Mouse (Mus musculus) limb, embryonic 13.5 days (tissue): ENCODE results near the gene Gm43517. TPM values are rescaled to one million over a fixed set of nuclear protein-coding genes. Genes with fewer than 3 reads are reported as not detected.

Source experiments
- ATAC-seq: fragments of 200-750 bp; cut with Nextera tagmentation; 2 replicates; pipeline ENCODE4 v1.8.0; 2017; ENCODE audit warnings: low read depth, moderate number of reproducible peaks, moderate TSS enrichment; ENCODE audit not compliant: low FRiP score
- H3K27ac ChIP-seq: fragments of 300-500 bp; sonication (generic); 2 replicates; pipeline ENCODE4 v1.5.1; 2015; ENCODE audit warnings: inconsistent platforms, mild to moderate bottlenecking, moderate library complexity
- H3K27me3 ChIP-seq: fragments of 300-500 bp; sonication (generic); 2 replicates; pipeline ENCODE4 v1.6.1; 2015; ENCODE audit warnings: mild to moderate bottlenecking, inconsistent platforms
- H3K36me3 ChIP-seq: fragments of 300-500 bp; sonication (generic); 2 replicates; pipeline ENCODE4 v1.6.1; 2015; ENCODE audit warnings: inconsistent platforms, mild to moderate bottlenecking, moderate library complexity
- H3K4me1 ChIP-seq: fragments of 300-500 bp; sonication (generic); 2 replicates; pipeline ENCODE4 v1.6.1; 2015; ENCODE audit warnings: inconsistent platforms
- H3K4me2 ChIP-seq: fragments of 300-500 bp; sonication (generic); replicated peaks from 2 replicates; pipeline ENCODE4 v1.6.1; 2015; ENCODE audit warnings: inconsistent platforms, mild to moderate bottlenecking, moderate library complexity
- H3K4me3 ChIP-seq: fragments of 300-500 bp; sonication (generic); 2 replicates; pipeline ENCODE4 v1.5.1; 2015; ENCODE audit warnings: moderate library complexity, mild to moderate bottlenecking, inconsistent platforms
- H3K9ac ChIP-seq: fragments of 300-500 bp; sonication (generic); 2 replicates; pipeline ENCODE4 v1.6.1; 2015; ENCODE audit warnings: mild to moderate bottlenecking, inconsistent platforms
- H3K9me3 ChIP-seq: fragments of 300-500 bp; sonication (generic); 2 replicates; pipeline ENCODE4 v1.6.1; 2016; ENCODE audit warnings: inconsistent platforms
- WGBS: fragments of 180-500 bp; shearing (Covaris S2); methylation state at CpG from one replicate; pipeline ENCODE4 v1.1.7; 2015; 5-methylcytosine and 5-hydroxymethylcytosine counted together
- polyA plus RNA-seq: library from polyadenylated mRNA; unstranded; fragments of >200 nt; fragmentation: Nextera tagmentation; extraction: Ambion mirVana; gene quantifications from 2 replicates; pipeline ENCODE4 v1.2.1, GENCODE M21; 2015

Gm43517 gene
- polyA plus RNA-seq, 1 experiment from 2014 or later = not detected

DNA sequence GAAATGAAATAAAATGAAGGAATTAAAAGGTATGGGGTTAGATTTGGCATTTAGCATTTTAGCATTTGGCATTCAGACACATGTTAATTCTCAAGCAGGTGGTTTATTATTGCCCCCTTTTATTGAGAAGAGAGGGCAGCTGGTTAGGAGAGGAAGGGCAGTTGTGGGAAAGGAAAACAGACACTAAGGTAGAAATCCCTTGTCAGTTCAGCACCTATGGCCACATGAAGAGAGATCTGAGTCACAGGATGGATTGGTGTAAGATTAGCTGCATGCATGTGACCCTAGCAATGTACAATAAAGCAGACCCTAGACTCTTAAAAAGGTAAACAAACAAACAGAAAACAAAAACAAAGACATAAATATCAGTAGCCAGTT is 13.2 kb downstream of the Gm43517 start:
- no peaks in the 10 kb centered on the region for H3K36me3 ChIP-seq
- no peak overlapping the region for H3K4me3 ChIP-seq
- H3K27me3 ChIP-seq = peaks cover 76% of the 10 kb centered on the region
- H3K27ac ChIP-seq = no peak overlapping the region
- H3K4me2 ChIP-seq = no peak overlapping the region
- H3K9ac ChIP-seq = no peak overlapping the region
- no peaks in the 10 kb centered on the region for H3K9me3 ChIP-seq
- H3K4me1 ChIP-seq = peaks cover 7% of the 10 kb centered on the region
- no peak for ATAC-seq

DNA sequence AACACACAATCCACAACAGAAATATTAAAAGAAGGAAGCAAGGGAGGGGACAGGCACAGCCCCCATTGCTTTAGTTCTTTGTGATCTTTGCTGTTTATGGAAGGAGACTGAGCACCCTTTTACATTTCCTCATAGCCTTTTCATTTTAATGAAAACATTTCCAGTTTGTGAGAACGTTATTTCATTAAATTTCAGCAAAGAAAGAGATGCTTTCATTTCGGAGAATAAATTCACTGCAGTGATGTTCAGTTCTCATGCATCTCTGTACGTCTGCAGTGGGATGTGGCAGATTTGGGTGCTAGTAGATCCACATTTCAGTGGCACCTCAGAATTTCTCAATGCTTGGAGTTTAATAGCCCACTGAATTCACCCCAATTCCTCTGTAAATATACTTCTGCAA is 13.7 kb downstream of the Gm43517 start:
- WGBS = 19% methylated on average over 3 of the region's 3 CpGs

DNA sequence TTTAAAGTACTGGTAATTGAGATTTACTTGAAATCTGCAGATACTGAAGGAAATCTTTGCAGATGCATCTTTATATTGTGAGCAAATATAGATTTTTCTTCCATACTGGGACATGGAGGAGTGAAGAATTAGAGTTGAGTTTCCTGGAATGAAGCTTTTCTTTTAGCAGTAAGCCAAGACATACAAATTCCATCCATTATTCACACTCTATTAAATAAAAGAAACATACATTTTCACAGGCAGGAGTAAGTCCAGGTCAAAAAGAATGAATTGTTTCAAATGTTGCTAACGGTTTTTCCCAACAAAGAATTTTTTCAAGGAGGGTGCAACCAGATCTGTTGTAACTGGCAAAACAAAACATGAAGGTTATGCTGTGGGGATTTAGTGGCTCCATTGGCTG is 14.6 kb downstream of the Gm43517 start:
- no peak for ATAC-seq
- Histone ChIP-seq H3K27me3 (peaks cover 77% of the 10 kb centered on the region), H3K36me3 (no peaks in the 10 kb centered on the region), H3K4me2 (no peak overlapping the region), H3K27ac (no peak overlapping the region), H3K4me1 (peaks cover 7% of the 10 kb centered on the region), H3K9me3 (no peaks in the 10 kb centered on the region), H3K4me3 (no peak overlapping the region), H3K9ac (no peak overlapping the region)
- WGBS = 2% methylated on average over 1 of the region's 1 CpGs

More for the DNA sequence above, 13.7 kb downstream of the Gm43517 start:
- Histone ChIP-seq H3K9me3 (no peaks in the 10 kb centered on the region), H3K4me3 (no peak overlapping the region), H3K9ac (no peak overlapping the region), H3K27me3 (peaks cover 78% of the 10 kb centered on the region), H3K27ac (no peak overlapping the region), H3K36me3 (no peaks in the 10 kb centered on the region), H3K4me2 (no peak overlapping the region), H3K4me1 (peaks cover 7% of the 10 kb centered on the region)
- no peak for ATAC-seq

DNA sequence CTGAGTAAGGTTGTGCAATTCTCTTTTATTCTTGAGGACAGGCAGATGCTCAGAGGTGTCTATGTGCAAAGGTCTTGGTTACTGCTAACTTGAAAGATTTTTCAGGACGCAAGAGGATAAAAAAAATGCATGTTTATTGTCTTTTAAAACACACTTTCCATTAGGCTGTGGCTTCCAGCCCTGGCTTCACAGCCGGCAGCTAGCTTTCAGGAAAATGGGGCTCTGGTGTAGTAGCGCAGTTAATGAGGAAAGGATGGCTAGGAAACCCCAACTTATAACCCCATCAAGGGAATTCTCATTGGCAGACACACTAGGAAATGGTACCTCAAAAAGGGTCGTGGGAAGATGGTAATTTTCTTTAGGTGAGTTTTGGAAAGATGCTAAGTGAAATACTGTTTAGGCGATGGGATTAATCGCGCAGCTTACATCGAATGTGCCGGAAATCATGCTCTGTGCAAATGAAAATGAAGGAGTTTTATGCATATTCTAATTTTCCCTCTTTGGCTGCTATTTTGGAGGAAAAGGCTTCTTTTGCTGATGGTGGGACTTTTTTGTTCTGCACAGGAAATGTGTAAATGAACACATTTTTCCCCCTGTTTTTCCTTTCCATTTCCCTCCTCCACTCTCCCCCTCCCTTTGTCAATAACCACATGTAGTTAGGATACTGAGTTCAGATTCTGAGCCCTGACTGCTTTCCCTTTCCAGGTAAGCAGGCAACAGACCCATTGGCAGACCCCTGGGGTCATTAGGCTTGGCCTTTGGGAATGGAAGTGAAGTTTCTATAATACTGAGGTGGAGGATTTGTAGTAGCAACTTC is 15.3 kb downstream of the Gm43517 start:
- Histone ChIP-seq H3K36me3 (no peaks in the 10 kb centered on the region), H3K9me3 (no peaks in the 10 kb centered on the region), H3K4me3 (peak overlapping the region; percentile 49; the same call in 1 of the 2 replicates), H3K27me3 (peaks cover 77% of the 10 kb centered on the region), H3K9ac (no peak overlapping the region), H3K4me2 (no peak overlapping the region), H3K4me1 (peaks cover 7% of the 10 kb centered on the region), H3K27ac (no peak overlapping the region)
- 2% methylated on average over 9 of the region's 9 CpGs for WGBS
- ATAC-seq = no peak

DNA sequence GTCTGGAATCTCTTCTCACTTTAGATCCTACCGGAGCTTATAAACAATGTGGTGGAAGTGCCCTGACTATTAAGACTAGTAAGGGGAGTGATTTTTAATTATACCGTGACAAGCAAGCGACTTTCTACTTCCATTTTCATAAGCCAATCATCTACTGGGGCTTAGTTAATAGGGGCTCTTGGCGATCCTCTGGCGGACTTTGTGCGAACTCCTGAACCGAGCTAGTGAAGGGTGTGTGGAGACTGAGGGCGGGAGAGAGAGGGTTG is 15.8 kb downstream of the Gm43517 start:
- H3K4me3 ChIP-seq = peak overlapping the region; percentile 49
- peaks cover 7% of the 10 kb centered on the region for H3K4me1 ChIP-seq
- WGBS = 1% methylated on average over 8 of the region's 8 CpGs
- peaks cover 74% of the 10 kb centered on the region for H3K27me3 ChIP-seq
- H3K36me3 ChIP-seq = no peaks in the 10 kb centered on the region
- H3K4me2 ChIP-seq = peak overlapping the region; percentile 80
- H3K27ac ChIP-seq = no peak overlapping the region
- no peak overlapping the region for H3K9ac ChIP-seq
- no peaks in the 10 kb centered on the region for H3K9me3 ChIP-seq
- peak; percentile 78; the same call in 1 of the 2 replicates for ATAC-seq

DNA sequence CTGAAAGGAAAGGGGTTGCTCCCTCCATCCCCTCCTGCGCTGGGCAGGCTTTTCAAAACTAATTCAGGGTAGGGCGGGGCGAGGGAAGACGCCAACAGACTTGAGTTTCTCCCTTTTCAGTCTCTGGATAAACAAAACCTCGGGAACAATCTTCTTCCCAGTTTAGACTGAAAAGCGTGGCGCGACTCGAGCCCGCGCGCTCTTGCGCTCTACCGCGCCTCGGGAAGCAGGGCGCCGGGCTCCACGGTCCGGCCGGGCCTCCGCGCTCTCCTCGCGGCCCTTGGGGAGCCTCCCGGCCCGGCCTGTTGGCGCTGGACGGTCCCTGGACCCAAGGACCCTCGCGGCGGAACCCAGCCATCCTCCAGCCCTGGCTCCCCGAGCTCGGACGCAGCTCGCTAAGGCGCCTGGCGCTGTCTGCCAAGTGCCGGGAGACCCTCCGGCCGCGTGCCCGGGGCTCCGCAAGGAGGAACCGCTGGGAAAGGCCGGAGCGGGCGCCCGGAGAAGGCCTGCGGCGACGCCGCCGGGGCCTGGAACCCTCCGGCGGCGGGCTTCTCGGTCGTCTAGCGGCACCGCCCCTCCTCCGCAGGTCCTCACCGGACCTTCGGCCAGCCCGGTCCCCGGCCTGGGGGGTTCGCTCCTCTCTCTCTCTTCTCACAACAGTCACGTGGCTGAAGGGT is 16.3 kb downstream of the Gm43517 start:
- H3K4me2 ChIP-seq = peak overlapping the region; percentile 80
- H3K4me3 ChIP-seq = peak overlapping the region; percentile 49
- peak; percentile 77 for ATAC-seq
- H3K36me3 ChIP-seq = no peaks in the 10 kb centered on the region
- H3K27me3 ChIP-seq = peaks cover 71% of the 10 kb centered on the region
- peaks cover 7% of the 10 kb centered on the region for H3K4me1 ChIP-seq
- peak overlapping the region; percentile 53 for H3K9ac ChIP-seq
- H3K27ac ChIP-seq = no peak overlapping the region
- under 1% methylated on average over 68 of the region's 68 CpGs for WGBS
- no peaks in the 10 kb centered on the region for H3K9me3 ChIP-seq

DNA sequence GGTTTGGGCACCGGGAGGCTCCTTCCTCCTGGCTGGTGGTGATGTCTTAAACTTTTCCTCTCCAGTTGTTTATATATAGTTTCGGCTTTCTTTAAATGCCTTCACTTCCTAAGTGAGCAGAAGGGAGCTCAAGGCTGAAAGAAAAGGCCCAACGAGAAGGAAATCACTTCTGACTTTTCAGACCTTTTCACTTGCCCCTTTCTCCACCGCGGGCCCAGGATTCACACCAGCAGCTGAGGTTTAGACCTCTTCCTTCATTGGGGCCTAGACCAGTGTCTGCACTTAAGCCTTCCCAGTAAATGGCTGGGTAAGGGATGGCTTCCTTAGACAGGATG is 16.8 kb downstream of the Gm43517 start:
- Histone ChIP-seq H3K4me1 (peaks cover 7% of the 10 kb centered on the region), H3K4me3 (peak overlapping the region; percentile 49), H3K4me2 (peak overlapping the region; percentile 80), H3K9me3 (no peaks in the 10 kb centered on the region), H3K27me3 (peaks cover 70% of the 10 kb centered on the region), H3K27ac (no peak overlapping the region), H3K9ac (peak overlapping the region; percentile 53), H3K36me3 (no peaks in the 10 kb centered on the region)
- no peak for ATAC-seq
- 2% methylated on average over 5 of the region's 5 CpGs for WGBS

DNA sequence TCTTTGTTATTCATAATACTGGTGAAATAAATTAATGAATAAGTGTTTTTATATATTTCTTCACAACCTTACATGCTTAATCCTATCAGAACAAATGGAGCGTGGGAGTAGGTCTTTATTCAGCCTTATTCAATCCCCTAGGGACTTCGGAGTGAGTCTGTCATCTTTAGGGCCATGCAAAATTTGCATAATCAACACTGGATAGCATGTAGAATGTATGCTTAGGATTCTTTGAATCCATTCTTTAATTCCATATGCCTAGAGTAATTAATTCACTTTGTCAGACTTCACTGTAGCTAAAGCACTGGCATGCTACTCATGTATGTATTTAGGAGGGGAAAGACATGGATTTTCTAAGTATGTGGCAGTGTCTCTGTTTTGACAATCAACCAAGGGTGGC is 24.9 kb downstream of the Gm43517 start:
- no peak overlapping the region for H3K9ac ChIP-seq
- peaks cover 30% of the 10 kb centered on the region for H3K27me3 ChIP-seq
- no peaks in the 10 kb centered on the region for H3K9me3 ChIP-seq
- H3K4me3 ChIP-seq = no peak overlapping the region
- H3K4me1 ChIP-seq = no peaks in the 10 kb centered on the region
- no peaks in the 10 kb centered on the region for H3K36me3 ChIP-seq
- no peak overlapping the region for H3K27ac ChIP-seq
- ATAC-seq = no peak
- 78% methylated on average over 2 of the region's 2 CpGs for WGBS
- no peak overlapping the region for H3K4me2 ChIP-seq

DNA sequence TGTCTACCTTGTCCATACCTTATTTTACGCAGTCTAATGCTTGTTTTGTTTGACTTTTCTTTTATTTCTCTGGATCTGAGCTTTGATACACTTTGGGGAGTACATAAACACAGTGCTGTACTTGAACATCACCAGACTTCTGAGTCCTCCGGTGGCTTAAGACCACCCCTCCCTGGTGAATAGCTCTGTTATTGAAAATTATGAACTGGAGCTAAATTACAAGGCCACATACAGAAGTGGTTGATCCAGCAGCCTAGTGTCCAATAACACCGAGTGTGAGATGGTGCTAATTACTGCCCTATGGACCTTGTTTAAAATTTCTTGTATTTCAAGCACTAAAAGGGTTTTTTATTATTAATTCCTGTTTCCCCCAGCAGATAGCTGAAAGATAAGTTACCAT is 33.0 kb downstream of the Gm43517 start:
- 69% methylated on average over 3 of the region's 3 CpGs for WGBS
- Histone ChIP-seq H3K36me3 (no peaks in the 10 kb centered on the region), H3K9me3 (no peaks in the 10 kb centered on the region), H3K4me1 (no peaks in the 10 kb centered on the region), H3K27me3 (0 out of 2 replicates have a peak, but pooled peaks cover 8% of the 10 kb centered on the region), H3K27ac (no peak overlapping the region), H3K9ac (no peak overlapping the region), H3K4me3 (no peak overlapping the region), H3K4me2 (no peak overlapping the region)
- no peak for ATAC-seq

Other genes starting within 250 kb of the Gm43517 start
- gene Foxg1, start 2.5 kb upstream of the Gm43517 start, polyA plus RNA-seq = not detected in 2 replicates